18 mouse cellular contexts compared by ENCODE assay signal in the genomic region with DNA sequence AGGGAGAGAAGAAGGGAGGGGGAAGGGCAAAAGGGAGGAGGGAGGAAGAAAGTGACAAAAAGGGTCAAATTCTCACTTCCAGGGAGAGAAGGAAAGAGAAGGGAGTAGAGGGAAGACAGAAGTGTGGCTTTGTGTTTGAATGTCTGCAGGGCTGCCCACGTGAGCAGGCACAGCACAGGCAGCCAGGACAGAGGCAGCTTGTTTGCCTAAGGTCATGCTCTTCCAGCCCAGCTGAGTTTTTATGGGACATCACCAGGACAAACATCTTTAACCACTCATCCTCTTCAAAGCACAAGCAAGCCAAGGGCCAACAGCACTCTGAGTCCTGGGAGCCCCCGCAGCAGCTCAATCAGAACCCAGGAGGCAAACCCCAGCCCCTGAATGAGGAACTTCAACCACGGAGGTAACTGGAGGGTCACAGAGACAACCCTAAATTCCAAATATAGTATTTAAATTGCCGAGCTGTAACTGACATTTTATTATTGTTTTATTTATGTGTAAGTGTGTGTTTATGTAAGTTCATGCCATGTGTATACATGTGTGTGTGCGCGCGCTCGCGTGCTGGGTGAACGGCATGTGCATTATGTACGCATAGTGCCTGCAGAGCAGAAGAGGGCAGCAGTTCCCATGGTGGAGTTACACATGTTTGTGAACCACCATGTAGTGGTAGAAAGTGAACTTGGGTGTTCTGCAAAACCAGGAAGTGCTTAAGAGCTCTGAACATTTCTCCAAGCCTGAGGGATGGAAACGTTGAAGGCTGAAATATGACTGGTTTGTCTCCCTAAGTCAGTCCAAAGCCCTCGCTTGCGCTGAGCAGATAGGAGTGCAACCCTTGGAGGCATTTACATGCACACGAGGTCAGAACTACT. TPM values are rescaled to one million over a fixed set of nuclear protein-coding genes. Genes with fewer than 3 reads are reported as not detected.
DNase-seq lines count a peak whose midpoint lies in the region; ATAC-seq and TF ChIP-seq lines count a peak whose summit lies in the region.
"Had no signal": no experiment of that assay in that cellular context is flagged by ENCODE, and none has a peak within 500 bp of the region (broad histone marks: within the 10 kb centered on the region; RNA-seq: fewer than 3 reads in every experiment).

No protein-coding gene starts in this region.

- DNase-seq in 416B (ENCODE audit: low read depth) = peak; percentile 24
- peak; percentile 38 for DNase-seq in brain, adult 2 months (ENCODE audit: low read depth, low spot score)
- DNase-seq in adrenal gland, postnatal 4 days (ENCODE audit: low spot score in 2 of 2) = no peak
- no peak for DNase-seq in heart, postnatal 4 days
- DNase-seq: adrenal gland, postnatal 36 days; cerebellum, postnatal 36 days; forebrain, postnatal 0 days; heart, postnatal 14 days; kidney, adult 9 months had no signal

- 66% methylated on average over 15 of the region's 15 CpGs for WGBS in intestine, postnatal 0 days
- 60% methylated on average over 15 of the region's 15 CpGs for WGBS in intestine, embryonic 15.5 days
- WGBS in liver, embryonic 15.5 days (ENCODE audit: insufficient replicate concordance) = 71% methylated on average over 15 of the region's 15 CpGs

- H3K9me3 ChIP-seq in intestine, postnatal 0 days (ENCODE audit: control insufficient read depth) = no peaks in the 10 kb centered on the region
- no peaks in the 10 kb centered on the region for H3K9me3 ChIP-seq in intestine, embryonic 15.5 days
- H3K9me3 ChIP-seq in liver, embryonic 15.5 days (replicated peaks) = no peaks in the 10 kb centered on the region
- H3K9me3 ChIP-seq: G1E; heart, embryonic 10.5 days had no signal

- no peak overlapping the region for H3K27ac ChIP-seq in intestine, postnatal 0 days (ENCODE audit: low read depth, low read length)
- H3K27ac ChIP-seq in intestine, embryonic 15.5 days = no peak overlapping the region
- peak overlapping the region; percentile 19 for H3K27ac ChIP-seq in liver, embryonic 15.5 days (replicated peaks)
- H3K27ac ChIP-seq: heart, embryonic 10.5 days had no signal

- H3K4me2 ChIP-seq in intestine, postnatal 0 days (replicated peaks; ENCODE audit: low read depth) = no peak overlapping the region
- H3K4me2 ChIP-seq in intestine, embryonic 15.5 days (replicated peaks) = no peak overlapping the region
- no peak overlapping the region for H3K4me2 ChIP-seq in liver, embryonic 15.5 days
- H3K4me2 ChIP-seq: midbrain, embryonic 11.5 days had no signal

- H3K9ac ChIP-seq in intestine, postnatal 0 days (ENCODE audit: low read depth, low read length) = no peak overlapping the region
- no peak overlapping the region for H3K9ac ChIP-seq in intestine, embryonic 15.5 days
- no peak overlapping the region for H3K9ac ChIP-seq in liver, embryonic 15.5 days
- H3K9ac ChIP-seq: forebrain, postnatal 0 days had no signal

- no peaks in the 10 kb centered on the region for H3K27me3 ChIP-seq in intestine, postnatal 0 days (replicated peaks; ENCODE audit: control insufficient read depth, insufficient read depth, low read length)
- H3K27me3 ChIP-seq in intestine, embryonic 15.5 days (replicated peaks) = no peaks in the 10 kb centered on the region
- no peaks in the 10 kb centered on the region for H3K27me3 ChIP-seq in liver, embryonic 15.5 days

- peak; percentile 43; the same call in 1 of the 2 replicates for TF ChIP-seq CTCF in intestine, postnatal 0 days (IDR thresholded peaks at IDR 0.05; ENCODE audit: low read depth)

- no peak overlapping the region for H3K4me3 ChIP-seq in intestine, postnatal 0 days (ENCODE audit: low read depth, low read length)
- H3K4me3 ChIP-seq in intestine, embryonic 15.5 days (replicated peaks) = no peak overlapping the region
- no peak overlapping the region for H3K4me3 ChIP-seq in liver, embryonic 15.5 days (replicated peaks)
- H3K4me3 ChIP-seq: heart, embryonic 10.5 days; myocyte had no signal

- no peaks in the 10 kb centered on the region for H3K4me1 ChIP-seq in intestine, postnatal 0 days (replicated peaks; ENCODE audit: control insufficient read depth, insufficient read depth, low read length)
- H3K4me1 ChIP-seq in intestine, embryonic 15.5 days (replicated peaks) = 0 out of 2 replicates have a peak, but pooled peaks cover 2% of the 10 kb centered on the region
- peaks cover 18% of the 10 kb centered on the region for H3K4me1 ChIP-seq in liver, embryonic 15.5 days (replicated peaks)

- H3K36me3 ChIP-seq in intestine, postnatal 0 days (ENCODE audit: control insufficient read depth, insufficient read depth) = peaks cover 53% of the 10 kb centered on the region
- H3K36me3 ChIP-seq in intestine, embryonic 15.5 days = peaks cover 20% of the 10 kb centered on the region
- H3K36me3 ChIP-seq in liver, embryonic 15.5 days (replicated peaks) = peaks cover 14% of the 10 kb centered on the region

- no peak for ATAC-seq in intestine, postnatal 0 days
- ATAC-seq in intestine, embryonic 15.5 days = no peak
- no peak for ATAC-seq in liver, embryonic 15.5 days (ENCODE audit: insufficient read depth)
- no peak for ATAC-seq in erythroid progenitor cell, adult 5-6 weeks (replicated peaks; ENCODE audit: low FRiP score, poor library complexity, severe bottlenecking)
- ATAC-seq: forebrain, postnatal 0 days; lung, postnatal 0 days had no signal

RNA-seq across cellular contexts. Expression of a gene that starts 28.8 kb away (rescaled TPM):
- 104 and 107 TPM in 2 replicates for polyA plus RNA-seq in intestine, postnatal 0 days (2015; fragmentation: Nextera tagmentation; extraction: Ambion mirVana)
- polyA plus RNA-seq in intestine, embryonic 15.5 days (2015; fragmentation: Nextera tagmentation; extraction: Ambion mirVana) = 183 and 191 TPM in 2 replicates
- 64.4 and 78.6 TPM in 2 replicates for polyA plus RNA-seq in liver, embryonic 15.5 days (2015; fragmentation: Nextera tagmentation; extraction: Ambion mirVana)
- total RNA-seq in adrenal gland, postnatal 4 days (2021) = 10 to 100 TPM; 68.3 to 74.4 TPM
- 4.2 and 9.4 TPM in 2 replicates for total RNA-seq in erythroid progenitor cell, adult 5-6 weeks (2015; ENCODE audit: low replicate concordance)
- total RNA-seq in erythroid progenitor cell, adult 5-6 weeks (2017; ENCODE audit: low replicate concordance) = 5.6 and 8.4 TPM in 2 replicates
- total RNA-seq in heart, postnatal 4 days (2021) = 10 to 100 TPM; 36.2 to 38.7 TPM

RNA-seq across cellular contexts. Expression of a gene that starts 29.1 kb away (rescaled TPM):
- 3.4 and 6.1 TPM in 2 replicates for polyA plus RNA-seq in intestine, postnatal 0 days (2015; fragmentation: Nextera tagmentation; extraction: Ambion mirVana)
- polyA plus RNA-seq in intestine, embryonic 15.5 days (2015; fragmentation: Nextera tagmentation; extraction: Ambion mirVana) = 8.9 and 9.9 TPM in 2 replicates
- polyA plus RNA-seq in liver, embryonic 15.5 days (2015; fragmentation: Nextera tagmentation; extraction: Ambion mirVana) = 5.1 and 5.7 TPM in 2 replicates
- total RNA-seq in adrenal gland, postnatal 4 days (2021) = 10 to 100 TPM; 19.2 to 22.5 TPM
- total RNA-seq in erythroid progenitor cell, adult 5-6 weeks (2015; ENCODE audit: low replicate concordance) = 8.0 and 12.3 TPM in 2 replicates
- total RNA-seq in erythroid progenitor cell, adult 5-6 weeks (2017; ENCODE audit: low replicate concordance) = 5.3 and 28.4 TPM in 2 replicates
- 1 to 10 TPM; 4.8 to 5.5 TPM for total RNA-seq in heart, postnatal 4 days (2021)

Comparison
In these comparisons a context has a peak if more than half of its experiments do, and no peak if none do; other contexts are left out.
1. DNase-seq: peak in 416B (single experiment) and brain, adult 2 months (single experiment); none in adrenal gland, postnatal 4 days (0 of 2) and heart, postnatal 4 days (single experiment).